Mouse (Mus musculus) CH12.LX (cell line): ENCODE results near the gene Tead1.

ENCODE experiments used
- CTCF ChIP-seq, 2 experiments: IDR thresholded peaks in 1 of 2; conservative IDR thresholded peaks in 1 of 2; 2 replicates each; pipeline ENCODE4 v1.5.1; 2011 to 2012; ENCODE audit warnings: low read depth in 2 of 2, low read length in 2 of 2, improper control_type of control experiment in 1 of 2, inconsistent platforms in 1 of 2, mild to moderate bottlenecking in 1 of 2, moderate library complexity in 1 of 2
- JUND ChIP-seq: conservative IDR thresholded peaks from 2 replicates; pipeline ENCODE4 v1.6.1; 2011; ENCODE audit warnings: low read depth, low read length, improper control_type of control experiment
- MAFK ChIP-seq: IDR thresholded peaks from 2 replicates; pipeline ENCODE4 v1.6.1; 2011; ENCODE audit warnings: low read length, improper control_type of control experiment; ENCODE audit not compliant: insufficient replicate concordance
- MYC ChIP-seq: IDR thresholded peaks from 2 replicates; pipeline ENCODE4 v1.6.1; 2011; ENCODE audit warnings: low read depth, mild to moderate bottlenecking, improper control_type of control experiment, low read length
- POLR2AphosphoS2 ChIP-seq: IDR thresholded peaks from 2 replicates; pipeline ENCODE4 v1.6.1; 2011; ENCODE audit warnings: low read depth, low read length, improper control_type of control experiment
- USF2 ChIP-seq: conservative IDR thresholded peaks from 2 replicates; pipeline ENCODE4 v1.6.1; 2011; ENCODE audit warnings: low read depth, low read length, improper control_type of control experiment
- ZMIZ1 ChIP-seq: IDR thresholded peaks from 2 replicates; pipeline ENCODE4 v1.6.1; 2012; ENCODE audit warnings: low read depth, mild to moderate bottlenecking, inconsistent platforms, low read length, improper control_type of control experiment

DNA sequence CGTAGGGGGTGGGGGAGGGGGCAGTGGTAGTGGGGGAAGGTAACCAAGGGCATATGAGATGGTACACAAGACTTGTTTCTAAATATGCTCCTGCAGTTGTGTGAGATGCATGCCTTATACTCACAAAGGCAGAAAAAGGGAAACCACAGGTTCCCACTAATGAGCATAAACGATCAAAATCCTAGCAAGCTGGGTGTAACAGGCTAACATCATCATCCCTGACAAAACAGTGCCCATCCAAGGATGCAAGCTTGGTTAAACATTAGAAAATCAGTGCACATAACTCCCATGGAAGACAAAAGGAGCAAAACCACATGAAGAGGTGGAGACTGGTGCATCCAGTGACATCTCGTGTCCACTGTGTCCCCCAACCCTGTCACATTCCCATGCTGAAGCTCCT is 233.9 kb downstream of the Tead1 start:
- no peak for TF ChIP-seq CTCF (conservative IDR thresholded peaks at IDR 0.05 in 1 of 2, IDR thresholded peaks at IDR 0.05 in 1 of 2; ENCODE audit: low read depth in 2 of 2, low read length in 2 of 2)
- TF ChIP-seq MAFK = no peak
- no peak for TF ChIP-seq POLR2AphosphoS2
- no peak for TF ChIP-seq MYC
- TF ChIP-seq ZMIZ1 = no peak
- TF ChIP-seq USF2 = no peak
- no peak for TF ChIP-seq JUND
